Mouse (Mus musculus): Measurements from ENCODE around the gene Ttc4.

Ttc4 gene

DNA sequence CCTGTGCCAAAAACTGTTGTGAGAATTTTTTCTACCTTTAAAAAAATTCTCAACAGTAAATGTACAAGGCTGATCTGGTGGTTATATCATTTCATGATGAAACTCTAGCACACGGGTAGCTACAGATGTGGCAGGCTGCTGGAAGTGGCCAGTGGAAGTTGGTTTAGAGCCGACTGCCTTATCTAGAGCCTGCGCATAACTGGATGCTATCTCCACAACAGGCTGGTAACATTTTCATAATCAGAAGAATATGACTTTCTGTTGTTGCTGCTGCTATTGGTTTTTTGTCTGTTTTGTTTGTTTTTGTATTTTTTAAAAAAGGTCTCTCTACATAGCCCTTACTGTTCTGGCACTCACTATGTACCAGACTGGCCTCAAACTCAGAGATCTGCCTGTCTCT, 26.2 kb downstream of the Ttc4 start:
- DNase-seq (ENCODE audit: low spot score in 2 of 2): no peak

DNA sequence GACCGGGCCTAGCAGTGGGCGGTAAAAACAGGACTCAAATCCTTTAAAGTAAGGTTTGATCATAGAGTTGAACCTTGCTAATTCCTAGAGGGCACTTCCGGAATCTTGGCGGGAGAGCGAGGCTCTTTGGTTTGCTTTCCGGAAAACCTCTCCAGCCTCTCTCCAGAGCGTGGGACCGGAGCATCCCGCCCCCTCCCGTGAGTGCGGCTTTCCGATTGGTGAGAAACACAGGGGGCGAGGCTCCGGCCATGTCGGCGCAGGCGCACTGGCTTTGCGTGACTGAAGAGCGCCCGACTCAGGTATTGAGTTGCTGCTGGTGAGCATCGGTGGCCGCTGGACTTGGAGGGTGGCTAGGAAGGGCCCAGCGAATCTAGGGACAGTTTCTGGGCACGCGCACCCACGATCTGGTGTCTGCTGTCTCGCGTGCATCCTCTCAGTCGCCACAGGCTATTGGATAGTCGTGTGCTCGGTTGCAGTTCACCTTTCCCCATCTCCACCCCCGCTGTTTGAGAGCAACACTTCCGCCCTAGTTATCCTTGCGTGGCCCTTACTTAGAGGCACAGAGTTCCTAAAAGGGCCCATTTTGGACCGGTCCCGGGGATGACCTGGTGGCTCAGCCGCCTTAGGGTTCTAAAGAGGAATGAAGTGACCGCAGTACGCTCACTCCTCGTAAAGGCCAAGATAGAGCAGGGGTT, 27.8 kb downstream of the Ttc4 start, which contains the start of gene Pars2:
TSS of gene Pars2 (plus strand) at position 237 of the 695 bp plus-strand sequence.
- peak; percentile 99 for DNase-seq (ENCODE audit: low spot score in 2 of 2)

DNA sequence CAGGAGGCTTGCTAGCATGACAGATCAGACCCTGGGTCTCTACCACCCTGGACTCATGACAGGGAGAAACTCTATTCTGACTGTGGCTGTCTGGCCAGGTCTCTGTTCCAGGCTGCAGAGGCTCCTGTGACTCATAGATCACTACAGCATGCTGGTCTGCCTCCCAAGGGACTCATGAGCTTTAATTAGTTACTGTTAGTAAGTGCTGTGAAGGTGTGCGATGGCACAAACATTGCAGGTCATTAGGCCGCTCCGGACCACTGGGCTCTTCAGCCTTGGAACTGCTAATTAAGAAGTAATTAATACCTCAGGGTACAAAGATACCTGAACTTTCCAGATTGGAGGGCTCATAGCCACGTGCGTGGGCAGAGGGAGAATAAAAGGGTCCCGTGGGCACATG, 31.6 kb downstream of the Ttc4 start:
- DNase-seq (ENCODE audit: low spot score in 2 of 2): no peak

DNA sequence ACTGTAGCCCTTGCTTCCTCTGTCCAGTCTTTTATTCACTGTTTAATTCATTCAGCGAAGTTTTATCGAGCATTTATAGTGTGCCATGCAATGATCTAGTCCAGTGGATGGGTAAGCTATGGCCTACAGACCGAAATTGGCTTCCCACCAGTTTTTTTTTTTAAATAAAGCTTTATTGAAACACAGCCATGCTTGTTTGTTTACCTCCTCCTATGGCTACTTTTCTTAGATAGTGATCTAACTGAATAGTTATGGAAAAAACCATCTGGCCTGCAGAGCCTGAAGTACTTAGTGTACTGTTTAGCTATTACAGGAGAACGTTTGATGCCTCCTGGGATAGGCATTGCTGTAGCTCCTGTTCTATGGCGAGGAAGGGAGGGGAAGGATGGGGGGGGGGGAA, 32.9 kb downstream of the Ttc4 start:
- no peak for DNase-seq (ENCODE audit: low spot score in 2 of 2)

DNA sequence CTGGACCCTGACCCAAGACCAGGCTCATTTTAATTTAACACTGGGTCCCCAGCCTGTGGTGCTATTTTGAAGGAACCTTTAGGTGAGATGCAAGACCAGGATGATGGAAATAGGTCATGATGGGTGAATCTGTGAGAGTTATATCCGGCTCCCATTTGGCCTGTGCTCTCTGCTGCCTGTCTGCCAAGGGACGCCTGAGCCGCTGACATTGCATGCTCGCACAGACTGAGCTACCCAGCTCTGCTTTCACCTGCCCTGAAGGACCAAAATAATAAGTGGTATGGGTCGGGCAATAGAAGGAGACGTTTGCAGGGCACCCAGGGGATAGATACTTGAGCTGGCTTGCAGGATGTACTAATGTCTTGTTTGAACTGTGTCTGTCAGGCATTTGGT, 34.5 kb downstream of the Ttc4 start:
- DNase-seq (ENCODE audit: low spot score in 2 of 2): no peak

DNA sequence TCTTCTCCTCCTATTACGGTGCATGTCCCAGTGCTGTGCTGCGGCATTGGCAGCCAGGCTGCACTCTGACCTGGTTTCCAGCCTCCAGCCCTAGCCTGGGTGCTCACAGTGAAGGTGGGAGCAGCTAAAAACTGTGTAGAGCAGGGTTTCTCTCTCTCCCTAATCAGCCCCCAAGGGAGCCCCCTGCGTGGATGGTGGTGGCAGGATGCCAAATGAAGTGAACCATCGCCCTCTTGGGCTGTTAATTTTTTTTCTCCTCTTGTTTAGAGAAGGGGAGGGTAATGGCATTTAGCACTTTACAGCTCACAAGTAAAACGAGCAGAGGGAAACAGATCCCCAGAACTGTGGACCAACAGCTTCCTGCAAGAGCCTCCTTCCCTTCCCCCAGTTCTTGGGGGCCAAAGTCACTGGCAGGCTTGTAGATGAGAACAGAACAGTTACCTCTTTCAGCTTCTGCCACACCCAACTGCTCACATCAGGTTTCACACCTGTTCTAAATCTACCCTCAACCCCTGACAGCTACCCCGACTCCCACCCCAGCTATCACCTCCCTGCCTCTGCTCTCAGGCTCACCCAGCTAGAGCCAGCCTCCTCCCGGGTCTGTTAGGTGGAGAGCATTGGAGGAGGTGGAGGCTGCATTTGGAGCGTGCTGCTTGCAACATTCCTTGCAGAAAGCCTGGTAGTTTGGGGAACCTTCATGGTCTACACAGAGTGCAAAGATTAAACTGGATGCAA, 35.1 kb downstream of the Ttc4 start:
- DNase-seq (ENCODE audit: low spot score in 2 of 2): no peak

DNA sequence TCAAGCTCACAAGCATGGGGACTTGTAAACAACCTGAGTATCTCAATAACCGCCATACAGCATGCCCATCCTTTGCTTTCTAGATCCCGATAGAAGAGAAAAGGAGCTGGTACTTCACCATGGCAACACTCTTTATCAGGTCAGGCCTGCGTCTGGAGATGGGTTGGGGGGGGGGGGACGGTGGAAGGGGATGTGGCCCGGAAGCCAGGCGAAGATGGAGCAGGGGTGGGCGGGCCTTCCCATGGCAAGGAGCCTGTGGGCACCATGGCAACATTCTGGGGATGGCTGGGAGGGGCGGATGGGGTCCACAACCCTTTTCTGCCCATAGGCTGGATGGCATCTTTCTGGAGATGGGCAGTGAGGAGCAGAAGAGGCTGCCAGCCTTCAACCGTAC, 44.7 kb downstream of the Ttc4 start:
- DNase-seq (ENCODE audit: low spot score in 2 of 2): peak in 1 of 2 experiments; percentile 60

DNA sequence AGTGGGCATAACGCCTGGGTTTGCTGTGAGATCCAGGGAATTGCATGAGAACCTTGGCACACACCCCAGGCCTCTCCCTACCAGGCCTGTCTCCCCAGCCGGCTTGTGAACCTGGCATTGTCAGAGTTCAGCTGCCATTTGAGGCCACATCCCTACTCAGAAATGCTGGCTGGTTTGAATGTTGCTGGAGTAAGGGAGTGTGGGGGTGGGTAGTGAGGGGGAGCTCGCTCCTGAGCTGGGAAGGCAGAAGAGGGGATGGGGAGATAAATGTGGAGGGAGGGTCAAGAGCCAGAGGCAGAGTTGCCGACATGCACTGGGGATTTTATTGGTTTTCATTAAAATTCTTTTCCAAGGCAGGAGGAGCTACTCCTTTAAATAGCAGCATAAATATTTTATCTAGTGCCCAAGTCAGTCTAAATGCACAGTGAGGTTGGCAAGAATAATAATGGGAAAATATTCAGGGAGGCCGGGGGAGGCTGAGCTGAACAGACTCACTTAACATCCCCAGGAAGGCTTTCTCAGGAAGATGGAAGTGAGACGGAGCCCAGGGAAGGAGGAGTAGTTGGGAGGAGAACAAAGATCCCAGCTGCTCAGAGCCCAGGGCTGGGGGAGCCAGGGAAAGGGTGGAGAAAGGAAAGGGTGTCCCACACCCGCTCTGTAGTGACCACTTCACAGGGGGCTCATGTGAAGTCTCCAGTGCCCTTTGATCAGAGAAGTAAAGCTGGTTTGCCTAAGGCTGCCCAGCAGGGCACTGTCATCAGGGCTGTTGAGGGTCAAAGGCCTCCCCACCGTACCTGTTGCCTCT, 45.3 kb downstream of the Ttc4 start:
- DNase-seq (ENCODE audit: low spot score in 2 of 2): peak; percentile 61 to 71

DNA sequence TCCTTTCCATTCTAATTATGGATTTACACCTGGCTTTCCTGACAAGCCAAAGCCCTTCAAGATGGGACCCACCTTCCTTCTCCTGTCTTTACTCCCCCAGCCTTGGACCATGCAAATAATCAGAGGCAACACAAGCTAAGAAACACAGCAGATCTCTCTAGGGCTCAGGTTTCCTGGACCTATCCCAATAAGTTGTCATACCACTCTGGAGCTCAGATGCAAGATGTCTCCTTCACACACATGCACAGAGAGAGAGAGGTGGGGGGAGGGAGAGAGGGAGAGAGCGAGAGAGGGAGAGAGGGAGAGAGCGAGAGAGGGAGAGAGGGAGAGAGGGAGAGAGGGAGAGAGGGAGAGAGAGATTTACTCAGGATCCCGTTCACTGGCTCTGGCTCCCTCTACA, 46.4 kb downstream of the Ttc4 start:
- DNase-seq (ENCODE audit: low spot score in 2 of 2): no peak

DNA sequence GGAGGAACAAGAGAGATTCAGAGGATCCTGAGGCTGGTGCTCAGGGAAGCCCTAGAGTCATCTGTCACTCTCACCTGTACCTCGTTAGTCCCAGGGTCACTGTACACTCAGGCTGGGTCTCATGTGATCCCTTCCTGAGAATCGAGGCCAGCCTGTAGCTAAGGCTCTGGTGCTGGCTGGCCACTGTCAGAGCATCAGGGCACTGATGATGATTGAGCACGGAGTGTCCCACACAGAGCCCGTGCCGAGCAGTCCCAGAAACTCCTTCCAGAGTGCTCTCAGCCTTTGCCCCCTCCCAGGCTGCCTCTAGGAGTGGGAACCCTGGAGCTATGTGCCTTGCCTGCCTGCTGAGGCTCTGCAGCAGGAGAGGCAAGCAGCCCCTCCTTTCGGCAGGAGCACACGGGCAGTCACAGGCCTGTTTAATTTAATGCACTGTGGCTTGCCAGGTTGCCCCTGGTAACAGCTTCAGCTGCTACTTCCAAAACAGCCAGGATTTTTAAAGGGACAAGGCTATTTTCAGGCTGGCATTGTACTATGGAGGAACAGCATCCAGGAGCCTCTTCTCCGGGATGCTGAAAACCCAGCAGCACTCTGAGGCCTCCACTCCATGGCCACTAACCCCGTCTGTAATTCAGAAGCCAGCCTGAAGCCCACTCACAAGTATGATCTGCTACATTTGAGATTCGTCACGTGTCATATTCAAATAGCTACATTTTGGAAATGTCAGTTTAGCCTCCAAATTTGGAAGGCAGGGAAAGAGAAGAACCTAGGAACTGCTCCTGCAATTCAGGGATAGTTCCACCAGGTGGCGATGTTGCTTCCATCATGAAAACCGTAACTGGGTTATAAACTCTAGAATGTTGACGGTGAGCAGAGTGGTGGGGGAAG, 48.2 kb downstream of the Ttc4 start:
- peak; percentile 93 to 95 for DNase-seq (ENCODE audit: low spot score in 2 of 2)

DNA sequence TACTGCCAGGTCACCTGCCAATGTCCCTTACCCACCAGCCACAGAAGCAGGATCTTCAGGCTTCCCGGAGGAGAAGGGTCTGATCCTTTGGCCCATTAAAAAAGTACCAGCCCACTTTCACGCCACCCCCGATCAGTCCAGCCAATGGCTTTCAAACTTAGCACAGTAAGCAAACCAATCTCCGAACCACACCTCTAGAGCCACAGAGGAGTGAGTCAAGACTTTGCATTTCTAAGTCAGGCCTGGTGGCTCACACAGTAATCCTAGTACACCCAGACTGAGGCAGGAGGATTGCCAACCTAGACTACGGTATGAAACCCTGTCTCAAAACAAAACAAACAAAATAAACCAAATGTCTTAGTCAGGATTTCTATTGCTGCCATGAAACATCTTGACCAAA, 49.4 kb downstream of the Ttc4 start:
- no peak for DNase-seq (ENCODE audit: low spot score in 2 of 2)

DNA sequence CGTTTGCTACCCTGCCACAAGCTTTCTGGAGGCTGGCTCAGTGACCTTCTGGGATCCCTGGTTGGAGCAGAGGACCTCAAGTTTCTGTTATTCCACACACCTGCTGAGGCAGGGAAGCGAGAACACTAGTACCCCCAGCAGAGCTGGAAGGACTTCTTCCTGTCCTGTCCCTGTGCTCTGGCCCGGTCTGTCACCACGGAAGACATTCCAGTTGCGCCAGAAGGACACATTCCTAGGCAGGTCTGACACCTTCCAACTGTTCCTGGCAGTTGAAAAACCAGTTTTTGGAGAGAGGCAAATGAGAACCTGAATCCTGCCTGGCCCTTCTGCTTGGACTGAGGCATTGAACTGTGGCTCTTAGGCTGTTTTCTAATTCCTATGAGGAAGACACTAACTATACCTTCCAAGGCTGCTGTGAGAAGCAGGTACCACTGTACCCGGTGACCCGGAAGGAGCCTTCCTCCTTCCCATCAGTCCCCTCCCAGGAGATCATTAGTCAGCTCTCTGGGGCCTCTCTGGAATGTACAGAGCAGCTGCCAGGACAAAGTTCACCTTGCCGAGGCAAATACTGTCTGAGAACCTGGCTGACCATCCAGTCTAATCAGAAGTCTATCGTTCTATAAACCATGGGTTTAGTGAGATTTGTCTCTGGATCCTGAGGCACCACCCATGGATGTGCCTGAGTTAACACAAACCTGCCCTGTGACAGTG, 49.9 kb downstream of the Ttc4 start:
- no peak for DNase-seq (ENCODE audit: low spot score in 2 of 2)

DNA sequence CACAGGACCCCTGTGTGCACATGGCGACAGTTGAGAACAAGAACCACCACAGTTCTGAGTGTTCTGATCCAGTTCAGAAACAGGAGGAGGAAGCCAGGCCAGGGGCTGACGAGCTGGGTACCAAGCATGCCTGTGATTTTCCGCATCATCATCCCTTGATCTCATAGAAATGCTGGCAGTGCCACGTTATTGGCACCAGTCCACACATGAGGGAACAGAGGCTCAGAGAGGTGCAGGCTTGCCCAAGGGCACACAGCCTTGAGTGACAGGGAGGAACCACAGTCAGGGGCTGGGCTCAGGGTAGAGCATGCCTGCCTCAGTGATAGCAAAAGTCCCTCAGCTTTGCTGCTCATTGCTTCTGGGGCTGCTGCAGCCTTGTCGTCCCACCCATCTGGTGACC, 50.9 kb downstream of the Ttc4 start:
- DNase-seq (ENCODE audit: low spot score in 2 of 2): peak in 1 of 2 experiments; percentile 36

DNA sequence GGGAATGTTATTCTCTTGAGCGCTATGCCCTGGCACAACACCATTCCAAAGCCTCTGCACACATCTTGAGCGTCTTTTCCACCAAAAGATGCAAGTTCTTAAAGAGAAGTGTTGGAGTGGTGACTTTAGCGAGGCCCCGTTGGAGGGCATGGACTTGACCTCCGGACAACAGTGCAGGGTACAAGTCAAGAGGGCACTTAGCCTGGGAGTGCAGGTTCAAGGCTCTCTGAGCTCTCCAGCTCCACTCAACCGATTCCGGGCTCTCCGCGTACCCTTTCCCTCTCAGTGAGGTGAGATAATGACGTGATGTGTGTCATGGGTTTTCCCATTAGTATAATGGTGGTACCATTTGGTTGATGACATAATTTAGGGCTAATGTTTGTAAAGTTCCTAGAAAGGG, 54.5 kb downstream of the Ttc4 start:
- no peak for DNase-seq (ENCODE audit: low spot score in 2 of 2)

DNA sequence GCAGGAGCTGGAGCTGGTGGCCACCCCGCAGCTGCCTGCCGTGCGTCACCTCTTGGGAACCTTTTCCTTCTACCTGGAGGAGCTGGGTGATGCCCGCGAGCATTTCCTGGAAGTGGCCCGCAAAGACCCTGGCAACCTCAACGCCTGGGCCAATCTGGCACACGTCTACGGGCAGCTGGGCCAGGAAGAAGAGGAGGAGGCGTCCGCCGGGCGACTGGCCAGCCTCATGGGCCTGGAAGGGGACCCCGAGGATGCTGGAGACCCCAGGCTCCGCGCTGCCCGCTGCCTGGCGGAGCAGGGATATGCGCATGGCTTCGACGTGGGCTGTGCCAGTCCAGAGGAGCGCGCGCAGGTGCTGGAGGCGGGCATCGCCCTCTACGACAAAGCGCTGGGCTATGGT, 56.0 kb downstream of the Ttc4 start:
- DNase-seq (ENCODE audit: low spot score in 2 of 2): peak; percentile 26

DNA sequence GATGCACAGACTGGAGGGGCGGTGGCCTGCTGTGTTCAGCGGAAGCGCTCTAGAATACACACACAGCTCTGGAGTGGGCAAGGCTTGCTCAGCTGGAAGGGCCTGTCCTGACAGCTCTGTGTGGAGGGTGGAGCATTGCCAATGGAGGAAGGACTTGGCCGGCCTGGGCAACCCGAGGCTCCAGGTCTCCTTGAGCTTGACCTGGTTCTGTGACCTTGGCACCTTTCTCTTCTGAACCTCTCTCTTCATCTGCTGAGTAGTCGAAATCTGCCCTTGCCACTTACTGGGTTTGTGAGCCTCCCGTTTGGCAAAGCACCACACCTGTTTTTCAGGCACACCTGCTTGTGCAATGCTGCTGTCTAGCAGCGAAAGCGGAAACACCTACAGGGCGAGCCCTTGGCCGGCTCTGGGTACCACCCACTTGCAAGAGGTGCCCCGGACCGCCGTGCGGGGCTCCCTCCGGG, 56.7 kb downstream of the Ttc4 start, which contains the start of gene Ttc22:
TSS of gene Ttc22 (plus strand) at position 403 of the 464 bp plus-strand sequence.
- no peak for DNase-seq (ENCODE audit: low spot score in 2 of 2)

DNA sequence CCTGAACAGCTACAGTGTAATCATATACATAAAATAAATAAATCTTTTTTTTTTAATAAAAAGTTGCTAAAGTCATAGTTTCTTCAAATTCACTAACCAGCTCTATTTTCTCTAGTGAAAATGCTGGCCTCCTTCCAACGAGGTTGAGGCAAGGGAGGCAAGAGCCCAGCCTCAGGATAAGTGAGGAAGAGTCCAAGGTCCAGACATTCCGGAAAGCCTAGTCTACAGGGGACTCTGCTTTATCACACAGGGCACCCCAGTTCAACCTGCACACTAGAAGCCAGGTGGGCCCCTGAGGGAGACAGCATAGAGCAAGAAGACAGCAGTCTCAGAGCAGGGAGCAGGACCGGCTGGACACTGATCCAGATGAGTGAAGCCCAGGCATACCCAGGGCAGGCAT, 57.3 kb downstream of the Ttc4 start:
- no peak for DNase-seq (ENCODE audit: low spot score in 2 of 2)

DNA sequence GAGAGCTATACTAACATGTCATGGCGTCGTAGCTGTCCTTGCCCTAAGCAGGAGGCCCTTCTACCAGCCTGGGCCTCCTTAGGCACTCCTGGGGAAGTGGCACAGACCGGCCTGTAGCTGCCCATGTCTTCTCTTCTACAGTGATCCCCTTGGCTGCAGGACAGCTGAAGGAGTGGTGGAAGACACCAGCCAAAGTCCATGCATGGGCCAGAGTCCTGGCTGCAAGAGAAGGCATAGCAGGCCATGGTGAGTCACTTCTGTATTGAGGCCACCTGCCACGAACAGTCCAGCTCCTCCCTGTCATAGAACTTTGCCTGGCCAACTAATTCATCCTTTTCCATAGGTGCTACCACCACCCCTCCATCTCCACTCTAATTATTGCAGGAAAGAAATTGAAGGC, 59.8 kb downstream of the Ttc4 start:
- no peak for DNase-seq (ENCODE audit: low spot score in 2 of 2)

DNA sequence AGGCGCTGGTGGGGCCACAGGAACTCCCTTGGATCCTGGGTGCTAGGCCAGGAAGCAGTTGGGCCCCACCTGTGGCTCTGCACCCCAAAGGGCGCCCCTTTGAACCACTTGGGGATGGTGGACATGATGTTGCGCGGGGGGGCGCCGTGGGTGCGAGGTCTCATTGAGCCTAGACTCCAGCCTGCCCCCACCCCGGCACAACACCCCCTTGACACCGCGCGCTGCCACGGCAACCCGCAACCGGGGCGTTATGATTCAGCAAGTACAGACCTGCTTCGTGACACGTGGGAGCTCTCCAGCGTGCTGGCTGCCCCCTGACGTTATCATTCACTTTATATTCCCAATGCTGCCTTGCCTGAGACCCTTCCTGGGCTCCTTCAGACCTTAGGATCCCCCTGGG, 61.7 kb downstream of the Ttc4 start, which contains the start of gene Lexm:
TSS of gene Lexm (minus strand) at position 186 of the 400 bp plus-strand sequence.
- DNase-seq (ENCODE audit: low spot score in 2 of 2): peak in 1 of 2 experiments; percentile 52

DNA sequence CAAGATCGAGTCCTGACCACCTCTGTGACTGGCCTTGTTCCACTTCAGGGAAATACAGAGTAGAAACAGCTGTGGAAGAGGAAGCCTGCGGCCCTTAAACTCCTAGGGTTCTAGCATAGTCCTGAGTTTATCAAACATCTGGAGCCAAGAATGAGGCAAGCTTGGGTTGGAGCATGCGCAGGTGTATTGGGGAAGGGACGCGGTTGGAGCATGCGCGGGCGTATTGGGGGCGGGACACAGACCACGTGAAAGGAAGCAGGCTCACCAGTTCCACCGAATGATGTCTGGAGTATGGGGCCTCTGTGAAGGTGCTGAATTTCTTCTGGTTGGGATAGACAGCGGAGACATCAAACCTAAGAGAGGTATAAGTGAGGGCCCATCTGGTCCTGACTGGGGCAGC, 63.1 kb downstream of the Ttc4 start:
- no peak for DNase-seq (ENCODE audit: low spot score in 2 of 2)

DNA sequence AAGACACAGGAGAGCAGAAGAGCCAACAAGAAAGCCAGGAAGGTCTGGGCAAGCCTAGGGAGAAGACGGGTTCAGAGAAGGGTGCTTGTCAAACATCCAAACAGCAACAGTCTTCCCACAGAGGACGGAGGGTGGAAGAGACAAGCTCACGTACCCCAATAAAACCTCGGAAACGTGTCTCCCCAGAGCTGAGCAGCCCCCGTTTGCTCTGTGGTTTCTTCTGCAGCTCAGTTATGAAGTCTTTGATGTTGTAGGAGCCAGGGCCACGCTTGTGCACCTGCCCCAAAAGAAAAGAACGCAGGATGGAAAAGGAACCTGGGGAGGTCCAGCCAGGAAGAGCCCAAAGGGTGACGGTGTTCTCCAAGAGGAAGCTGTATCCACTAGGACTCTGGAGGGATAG, 63.9 kb downstream of the Ttc4 start:
- no peak for DNase-seq (ENCODE audit: low spot score in 2 of 2)

All from right cerebral cortex, postnatal 10 days (tissue).